26 mouse cellular contexts compared by ENCODE assay signal in the genomic region with DNA sequence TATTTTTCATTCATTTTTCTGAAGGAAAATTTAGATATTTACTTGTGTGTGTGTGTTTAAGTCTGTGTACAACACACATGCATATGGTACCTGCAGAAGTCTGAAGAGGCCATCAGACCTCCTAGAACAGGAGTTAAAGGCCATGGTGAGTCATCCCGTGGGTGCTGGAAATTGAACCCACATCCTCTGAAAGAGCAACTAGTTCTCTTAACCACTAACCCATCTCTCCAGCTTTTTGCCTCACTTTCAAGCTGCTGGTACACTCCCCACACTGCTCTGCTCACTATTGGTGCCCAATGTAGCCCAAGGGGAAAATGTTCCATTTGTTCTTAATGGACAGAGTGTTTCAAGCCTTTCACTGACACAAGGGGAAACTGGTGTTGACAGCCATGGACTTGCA. TPM values are rescaled to one million over a fixed set of nuclear protein-coding genes. Genes with fewer than 3 reads are reported as not detected.
A peak's percentile ranks its signal among the peaks of the same experiment; 100 is the strongest.
DNase-seq lines count a peak whose midpoint lies in the region; ATAC-seq lines count a peak whose summit lies in the region.
"Had no signal": no experiment of that assay in that cellular context is flagged by ENCODE, and none has a peak within 500 bp of the region (broad histone marks: within the 10 kb centered on the region; RNA-seq: fewer than 3 reads in every experiment).

No protein-coding gene starts in this region.

- intact Hi-C loops in heart, postnatal 25 days (cut with DNase I), result no loop called here
- intact Hi-C loops in left cerebral cortex, postnatal 36 days (cut with DNase I), result no loop called here

- peak; percentile 73 for ATAC-seq in CD4-positive, CD25-positive, alpha-beta regulatory T cell, adult 4 months
- peak; percentile 82 for ATAC-seq in inflammation-experienced regulatory T-cells, adult 6 months
- ATAC-seq: activated CD4-positive, CD25-positive, alpha-beta regulatory T cell, adult 4 months; Patski had no signal

- DNase-seq in heart, adult 11 months, result peak; percentile 71
- DNase-seq in heart, postnatal 25 days (ENCODE audit: low spot score), result no peak
- DNase-seq in induced T-regulatory cell, adult 2 months (ENCODE audit: low read depth), result peak; percentile 5
- no peak for DNase-seq in liver
- DNase-seq in left cerebral cortex, postnatal 36 days (ENCODE audit: low spot score in 2 of 2), result no peak
- DNase-seq in kidney, adult 8-10 months, result no peak
- DNase-seq: adrenal gland, adult 2 months; adrenal gland, adult 8-10 months; adrenal gland, postnatal 10 days; adrenal gland, postnatal 14 days; adrenal gland, postnatal 25 days; adrenal gland, postnatal 36 days; B cell, adult 2 months; cerebellum, adult 11 months; cerebellum, adult 11-12 months; cerebellum, adult 18-20 months had no signal

RNA-seq across cellular contexts. Expression of a gene that starts 14.8 kb away (rescaled TPM):
- not detected for total RNA-seq in heart, postnatal 25 days (2021)
- polyA plus RNA-seq in CD4-positive, CD25-positive, alpha-beta regulatory T cell, adult 4 months (2017; shearing (Covaris generic)), result not detected
- polyA plus RNA-seq in inflammation-experienced regulatory T-cells, adult 6 months (2017; shearing (Covaris generic)), result under 1 TPM in 1 of 3 experiments, not detected in 2; 0.11 TPM
- total RNA-seq in left cerebral cortex, postnatal 36 days (2021), result not detected
- total RNA-seq: adrenal gland, adult 18-20 months; adrenal gland, adult 2 months; adrenal gland, adult 8-10 months; adrenal gland, postnatal 10 days; adrenal gland, postnatal 14 days; adrenal gland, postnatal 25 days; adrenal gland, postnatal 36 days; adrenal gland, postnatal 4 days; CH12.LX; ES-E14; MEL had no signal
- polyA plus RNA-seq: activated CD4-positive, CD25-positive, alpha-beta regulatory T cell, adult 4 months; adrenal gland, adult 2 months; C2C12; Patski had no signal

Comparison
In these comparisons a context has a peak if more than half of its experiments do, and no peak if none do; other contexts are left out.
1. DNase-seq: peak in heart, adult 11 months (single experiment) and induced T-regulatory cell, adult 2 months (single experiment); none in heart, postnatal 25 days (single experiment), liver (single experiment), left cerebral cortex, postnatal 36 days (0 of 2) and kidney, adult 8-10 months (0 of 2).